ENCODE assay signal across 13 mouse cellular contexts in the genomic region with DNA sequence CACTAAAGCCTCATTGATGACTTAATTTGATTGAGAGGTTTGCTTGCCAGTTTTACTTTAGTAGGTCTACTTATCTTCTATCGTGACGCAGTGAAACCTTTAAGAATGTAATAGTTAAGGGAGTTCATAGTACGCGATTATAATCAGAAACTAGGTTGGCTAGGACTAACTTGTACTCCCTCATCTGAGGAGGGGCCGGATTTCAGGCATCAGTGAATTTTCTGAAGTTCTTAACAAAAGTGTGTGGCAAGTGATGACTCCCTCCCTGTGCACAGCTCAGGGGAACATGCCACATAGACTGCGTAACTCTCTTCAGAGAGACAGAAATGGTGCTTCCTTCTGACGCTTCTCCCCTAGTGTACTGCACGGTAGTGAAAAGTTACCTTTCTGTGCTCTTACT.
"Had no signal": no experiment of that assay in that cellular context is flagged by ENCODE, and none has a peak within 500 bp of the region (broad histone marks: within the 10 kb centered on the region; RNA-seq: fewer than 3 reads in every experiment).

No protein-coding gene starts in this region.

- H3K9ac ChIP-seq: lung, embryonic 14.5 days; neural tube, embryonic 12.5 days; stomach, embryonic 15.5 days had no signal

- H3K27me3 ChIP-seq: neural tube, embryonic 12.5 days; stomach, embryonic 15.5 days had no signal

- H3K36me3 ChIP-seq: neural tube, embryonic 12.5 days had no signal

- DNase-seq: lung, adult 18-20 months; lung, postnatal 4 days; midbrain, embryonic 14.5 days; right cerebral cortex, postnatal 14 days; thymus, adult 2 months; thymus, postnatal 25 days; thymus, postnatal 4 days had no signal

- H3K4me3 ChIP-seq: midbrain, embryonic 10.5 days; neural tube, embryonic 12.5 days; stomach, embryonic 15.5 days had no signal

- H3K4me1 ChIP-seq: neural tube, embryonic 12.5 days; stomach, embryonic 15.5 days had no signal

- ATAC-seq: midbrain, embryonic 16.5 days had no signal

- H3K9me3 ChIP-seq: midbrain, embryonic 10.5 days; neural tube, embryonic 12.5 days; stomach, embryonic 15.5 days had no signal

- H3K27ac ChIP-seq: midbrain, embryonic 10.5 days; neural tube, embryonic 12.5 days; stomach, embryonic 15.5 days; stomach, postnatal 0 days had no signal

- H3K4me2 ChIP-seq: lung, embryonic 14.5 days; neural tube, embryonic 12.5 days; stomach, embryonic 15.5 days had no signal
